Mouse (Mus musculus): ENCODE data around the gene Marf1.
"Not testable (repeated sequence)": the region's sequence is repeated elsewhere in the genome, so short reads cannot be mapped to it uniquely, and the experiment has no call there.

Gene Marf1

GRCm38 (mm10) chr16:14135014-14135413, 28.1 kb downstream of the Marf1 start:
- DNase-seq (ENCODE audit: low spot score), result no peak

- DNase-seq (ENCODE audit: low spot score), result no peak
These were observed 31.3 kb downstream of the Marf1 start for GRCm38 (mm10) chr16:14131838-14132237.

GRCm38 (mm10) chr16:14131376-14131775, 31.8 kb downstream of the Marf1 start:
- DNase-seq (ENCODE audit: low spot score), result no peak

- no peak for DNase-seq (ENCODE audit: low spot score)
These were observed 32.4 kb downstream of the Marf1 start for GRCm38 (mm10) chr16:14130796-14131195.

GRCm38 (mm10) chr16:14128977-14129376, 34.2 kb downstream of the Marf1 start:
- DNase-seq (ENCODE audit: low spot score), result no peak

GRCm38 (mm10) chr16:14125253-14125652, 37.9 kb downstream of the Marf1 start:
- DNase-seq (ENCODE audit: low spot score), result no peak

GRCm38 (mm10) chr16:14124709-14125108, 38.4 kb downstream of the Marf1 start:
- no peak for DNase-seq (ENCODE audit: low spot score)

GRCm38 (mm10) chr16:14123901-14124300, 39.2 kb downstream of the Marf1 start:
- DNase-seq (ENCODE audit: low spot score), result no peak

GRCm38 (mm10) chr16:14122586-14122985, 40.6 kb downstream of the Marf1 start:
- DNase-seq (ENCODE audit: low spot score), result no peak

- no peak for DNase-seq (ENCODE audit: low spot score)
These were observed 41.6 kb downstream of the Marf1 start for GRCm38 (mm10) chr16:14121563-14121962.

GRCm38 (mm10) chr16:14120941-14121340, 42.2 kb downstream of the Marf1 start:
- no peak for DNase-seq (ENCODE audit: low spot score)

GRCm38 (mm10) chr16:14117299-14117698, 45.9 kb downstream of the Marf1 start:
- no peak for DNase-seq (ENCODE audit: low spot score)

GRCm38 (mm10) chr16:14112742-14113141, 50.4 kb downstream of the Marf1 start:
- DNase-seq (ENCODE audit: low spot score), result no peak

- no peak for DNase-seq (ENCODE audit: low spot score)
These were observed 51.0 kb downstream of the Marf1 start for GRCm38 (mm10) chr16:14112133-14112532.

- no peak for DNase-seq (ENCODE audit: low spot score)
These were observed 52.2 kb downstream of the Marf1 start for GRCm38 (mm10) chr16:14110922-14111321.

GRCm38 (mm10) chr16:14109651-14110230, 53.4 kb downstream of the Marf1 start:
- DNase-seq (ENCODE audit: low spot score), result no peak

GRCm38 (mm10) chr16:14105891-14106290, 57.3 kb downstream of the Marf1 start:
- DNase-seq (ENCODE audit: low spot score), result no peak

GRCm38 (mm10) chr16:14091771-14092170, 71.4 kb downstream of the Marf1 start:
- no peak for DNase-seq (ENCODE audit: low spot score)

GRCm38 (mm10) chr16:14089296-14089695, 73.9 kb downstream of the Marf1 start:
- DNase-seq (ENCODE audit: low spot score), result no peak

- DNase-seq (ENCODE audit: low spot score), result no peak
These were observed 74.9 kb downstream of the Marf1 start for GRCm38 (mm10) chr16:14088249-14088648.

GRCm38 (mm10) chr16:14082925-14083324, 80.2 kb downstream of the Marf1 start:
- no peak for DNase-seq (ENCODE audit: low spot score)

- no peak for DNase-seq (ENCODE audit: low spot score)
These were observed 92.5 kb downstream of the Marf1 start for GRCm38 (mm10) chr16:14070471-14071169.

- not testable (repeated sequence) for DNase-seq (ENCODE audit: low spot score)
These were observed 94.5 kb downstream of the Marf1 start for GRCm38 (mm10) chr16:14068701-14069100.

GRCm38 (mm10) chr16:14066571-14066970, 96.6 kb downstream of the Marf1 start:
- not testable (repeated sequence) for DNase-seq (ENCODE audit: low spot score)
